Mouse (Mus musculus) erythroblast, embryonic 14.5 days (primary cell): ENCODE measurements around the gene Eif2d.

Experiments
- GATA1 ChIP-seq: IDR thresholded peaks from 2 replicates; pipeline ENCODE4 v1.6.1; 2012; ENCODE audit warnings: low read length, inconsistent platforms, mixed read lengths
- TAL1 ChIP-seq: IDR thresholded peaks from 3 replicates; pipeline ENCODE4 v1.6.1; 2012; ENCODE audit warnings: low read length, inconsistent platforms, mixed read lengths

DNA sequence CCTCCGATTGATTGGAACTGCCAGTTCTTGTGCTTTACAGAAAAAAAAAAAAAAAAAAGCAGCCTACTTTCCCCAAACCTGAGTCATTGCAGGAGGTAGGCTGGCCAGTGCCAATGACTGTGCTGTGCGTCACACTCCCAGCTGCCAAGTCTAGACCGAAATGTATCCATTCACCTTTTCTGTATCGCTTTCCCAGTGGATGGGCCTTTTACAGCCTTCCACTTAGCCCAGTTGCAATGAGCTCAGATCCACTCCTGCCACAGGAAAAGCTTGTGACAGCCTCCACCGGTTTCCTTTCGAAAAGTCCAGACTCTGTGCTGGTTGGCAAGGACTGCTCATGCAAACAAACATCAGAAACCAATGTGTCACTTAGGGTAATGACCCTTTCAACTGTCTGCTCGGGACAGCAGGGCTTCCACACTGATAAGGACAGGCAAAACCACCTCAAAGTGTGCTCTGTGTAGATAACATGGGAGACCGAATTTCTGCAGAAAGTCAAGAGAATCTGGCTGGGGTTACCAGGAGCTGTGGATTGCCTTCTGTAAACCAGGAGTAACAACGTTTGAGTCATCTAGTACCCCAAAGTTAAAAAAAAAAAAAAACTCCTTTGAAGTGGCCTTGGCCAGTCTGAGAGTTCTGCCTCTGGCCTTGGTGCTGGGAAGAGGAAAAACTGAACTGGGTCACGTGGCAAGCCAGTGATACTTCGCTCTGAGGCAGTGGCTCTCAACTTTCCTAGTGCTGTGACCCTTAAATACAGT is 26.8 kb upstream of the Eif2d start:
- peak; percentile 96 for TF ChIP-seq TAL1
- TF ChIP-seq GATA1: peak; percentile 99
